Mouse (Mus musculus): ENCODE results near the gene Lnx2. TPM values are rescaled to one million over a fixed set of nuclear protein-coding genes. Genes with fewer than 3 reads are reported as not detected.

Lnx2 gene
- polyA plus RNA-seq, 1 experiment from 2014 or later, result 14.2 TPM

- Histone ChIP-seq H3K27ac (no peak overlapping the region), H3K27me3 (no peaks in the 10 kb centered on the region)
- WGBS, result 59% methylated on average over 11 of the region's 11 CpGs
These were observed 30.5 kb downstream of the Lnx2 start for GRCm38 (mm10) chr5:147045929-147046328.

GRCm38 (mm10) chr5:147045311-147045710, 31.1 kb downstream of the Lnx2 start:
- Histone ChIP-seq H3K4me2 (no peak overlapping the region), H3K9me3 (no peaks in the 10 kb centered on the region), H3K4me1 (peaks cover 8% of the 10 kb centered on the region), H3K9ac (no peak overlapping the region), H3K4me3 (no peak overlapping the region), H3K27me3 (no peaks in the 10 kb centered on the region), H3K36me3 (peaks cover 15% of the 10 kb centered on the region), H3K27ac (no peak overlapping the region)
- 60% methylated on average over 10 of the region's 11 CpGs for WGBS
- ATAC-seq (ENCODE audit: insufficient number of reproducible peaks, low FRiP score, low TSS enrichment, low read depth), result no peak

More at GRCm38 (mm10) chr5:147045929-147046328, 30.5 kb downstream of the Lnx2 start:
- peaks cover 12% of the 10 kb centered on the region for H3K36me3 ChIP-seq
- H3K4me2 ChIP-seq, result no peak overlapping the region
- H3K4me3 ChIP-seq, result no peak overlapping the region
- H3K9ac ChIP-seq, result no peak overlapping the region
- ATAC-seq (ENCODE audit: insufficient number of reproducible peaks, low FRiP score, low TSS enrichment, low read depth), result no peak
- H3K9me3 ChIP-seq, result no peaks in the 10 kb centered on the region
- H3K4me1 ChIP-seq, result peaks cover 8% of the 10 kb centered on the region

- peaks cover 9% of the 10 kb centered on the region for H3K4me1 ChIP-seq
- no peak overlapping the region for H3K27ac ChIP-seq
- H3K27me3 ChIP-seq, result no peaks in the 10 kb centered on the region
- ATAC-seq (ENCODE audit: insufficient number of reproducible peaks, low FRiP score, low TSS enrichment, low read depth), result no peak
- H3K36me3 ChIP-seq, result peaks cover 21% of the 10 kb centered on the region
- no peak overlapping the region for H3K4me2 ChIP-seq
- 52% methylated on average over 15 of the region's 15 CpGs for WGBS
- no peaks in the 10 kb centered on the region for H3K9me3 ChIP-seq
- no peak overlapping the region for H3K4me3 ChIP-seq
- H3K9ac ChIP-seq, result no peak overlapping the region
These were observed 33.0 kb downstream of the Lnx2 start for GRCm38 (mm10) chr5:147043240-147043844.

- H3K4me3 ChIP-seq, result no peak overlapping the region
- peaks cover 16% of the 10 kb centered on the region for H3K4me1 ChIP-seq
- no peak overlapping the region for H3K27ac ChIP-seq
- no peak overlapping the region for H3K4me2 ChIP-seq
- H3K27me3 ChIP-seq, result no peaks in the 10 kb centered on the region
- no peak for ATAC-seq (ENCODE audit: insufficient number of reproducible peaks, low FRiP score, low TSS enrichment, low read depth)
- H3K9ac ChIP-seq, result no peak overlapping the region
- peaks cover 21% of the 10 kb centered on the region for H3K36me3 ChIP-seq
- H3K9me3 ChIP-seq, result no peaks in the 10 kb centered on the region
- 76% methylated on average over 40 of the region's 40 CpGs for WGBS
These were observed 34.1 kb downstream of the Lnx2 start for GRCm38 (mm10) chr5:147041965-147042937.

GRCm38 (mm10) chr5:147039394-147039793, 37.0 kb downstream of the Lnx2 start:
- no peak overlapping the region for H3K4me3 ChIP-seq
- H3K36me3 ChIP-seq, result peaks cover 21% of the 10 kb centered on the region
- no peaks in the 10 kb centered on the region for H3K27me3 ChIP-seq
- H3K9me3 ChIP-seq, result no peaks in the 10 kb centered on the region
- no peak overlapping the region for H3K27ac ChIP-seq
- 82% methylated on average over 5 of the region's 5 CpGs for WGBS
- peaks cover 17% of the 10 kb centered on the region; the same call in 1 of the 2 replicates for H3K4me1 ChIP-seq
- no peak overlapping the region for H3K4me2 ChIP-seq
- no peak overlapping the region for H3K9ac ChIP-seq
- no peak for ATAC-seq (ENCODE audit: insufficient number of reproducible peaks, low FRiP score, low TSS enrichment, low read depth)

- no peak overlapping the region for H3K4me3 ChIP-seq
- no peak overlapping the region for H3K27ac ChIP-seq
- WGBS, result 48% methylated on average over 3 of the region's 3 CpGs
- H3K36me3 ChIP-seq, result peaks cover 29% of the 10 kb centered on the region
- peaks cover 13% of the 10 kb centered on the region; the same call in 1 of the 2 replicates for H3K4me1 ChIP-seq
- no peak overlapping the region for H3K9ac ChIP-seq
- no peaks in the 10 kb centered on the region for H3K9me3 ChIP-seq
- no peak overlapping the region for H3K4me2 ChIP-seq
- no peak for ATAC-seq (ENCODE audit: insufficient number of reproducible peaks, low FRiP score, low TSS enrichment, low read depth)
- H3K27me3 ChIP-seq, result no peaks in the 10 kb centered on the region
These were observed 38.8 kb downstream of the Lnx2 start for GRCm38 (mm10) chr5:147037601-147038000.

GRCm38 (mm10) chr5:147036661-147037060, 39.7 kb downstream of the Lnx2 start:
- H3K27me3 ChIP-seq, result no peaks in the 10 kb centered on the region
- WGBS, result 73% methylated on average over 5 of the region's 5 CpGs
- peaks cover 32% of the 10 kb centered on the region for H3K36me3 ChIP-seq
- no peak overlapping the region for H3K9ac ChIP-seq
- H3K9me3 ChIP-seq, result no peaks in the 10 kb centered on the region
- H3K4me3 ChIP-seq, result no peak overlapping the region
- H3K4me1 ChIP-seq, result peaks cover 13% of the 10 kb centered on the region; the same call in 1 of the 2 replicates
- ATAC-seq (ENCODE audit: insufficient number of reproducible peaks, low FRiP score, low TSS enrichment, low read depth), result no peak
- no peak overlapping the region for H3K4me2 ChIP-seq
- H3K27ac ChIP-seq, result no peak overlapping the region

GRCm38 (mm10) chr5:147036028-147036427, 40.4 kb downstream of the Lnx2 start:
- no peak overlapping the region for H3K4me3 ChIP-seq
- no peaks in the 10 kb centered on the region for H3K27me3 ChIP-seq
- H3K4me2 ChIP-seq, result no peak overlapping the region
- no peak for ATAC-seq (ENCODE audit: insufficient number of reproducible peaks, low FRiP score, low TSS enrichment, low read depth)
- 87% methylated on average over 10 of the region's 10 CpGs for WGBS
- no peak overlapping the region for H3K9ac ChIP-seq
- H3K27ac ChIP-seq, result no peak overlapping the region
- H3K9me3 ChIP-seq, result no peaks in the 10 kb centered on the region
- peaks cover 13% of the 10 kb centered on the region; the same call in 1 of the 2 replicates for H3K4me1 ChIP-seq
- peaks cover 31% of the 10 kb centered on the region for H3K36me3 ChIP-seq

GRCm38 (mm10) chr5:147035301-147035700, 41.1 kb downstream of the Lnx2 start:
- no peak overlapping the region for H3K27ac ChIP-seq
- WGBS, result 74% methylated on average over 6 of the region's 6 CpGs
- H3K9ac ChIP-seq, result no peak overlapping the region
- H3K9me3 ChIP-seq, result no peaks in the 10 kb centered on the region
- H3K4me2 ChIP-seq, result no peak overlapping the region
- H3K36me3 ChIP-seq, result peaks cover 32% of the 10 kb centered on the region
- peaks cover 13% of the 10 kb centered on the region; the same call in 1 of the 2 replicates for H3K4me1 ChIP-seq
- no peak for ATAC-seq (ENCODE audit: insufficient number of reproducible peaks, low FRiP score, low TSS enrichment, low read depth)
- no peak overlapping the region for H3K4me3 ChIP-seq
- H3K27me3 ChIP-seq, result no peaks in the 10 kb centered on the region

- Histone ChIP-seq H3K27me3 (no peaks in the 10 kb centered on the region), H3K4me1 (peaks cover 13% of the 10 kb centered on the region; the same call in 1 of the 2 replicates)
- WGBS, result 61% methylated on average over 12 of the region's 12 CpGs
These were observed 42.1 kb downstream of the Lnx2 start for GRCm38 (mm10) chr5:147034283-147034682.

GRCm38 (mm10) chr5:147033155-147033554, 43.2 kb downstream of the Lnx2 start:
- no peak overlapping the region for H3K27ac ChIP-seq
- no peak overlapping the region for H3K4me2 ChIP-seq
- no peak overlapping the region for H3K4me3 ChIP-seq
- peaks cover 10% of the 10 kb centered on the region; the same call in 1 of the 2 replicates for H3K4me1 ChIP-seq
- peaks cover 37% of the 10 kb centered on the region for H3K36me3 ChIP-seq
- 80% methylated on average over 13 of the region's 13 CpGs for WGBS
- no peak overlapping the region for H3K9ac ChIP-seq
- H3K27me3 ChIP-seq, result no peaks in the 10 kb centered on the region
- no peaks in the 10 kb centered on the region for H3K9me3 ChIP-seq
- no peak for ATAC-seq (ENCODE audit: insufficient number of reproducible peaks, low FRiP score, low TSS enrichment, low read depth)

More at GRCm38 (mm10) chr5:147034283-147034682, 42.1 kb downstream of the Lnx2 start:
- H3K9ac ChIP-seq, result no peak overlapping the region
- no peak overlapping the region for H3K4me2 ChIP-seq
- no peaks in the 10 kb centered on the region for H3K9me3 ChIP-seq
- ATAC-seq (ENCODE audit: insufficient number of reproducible peaks, low FRiP score, low TSS enrichment, low read depth), result no peak
- no peak overlapping the region for H3K4me3 ChIP-seq
- no peak overlapping the region for H3K27ac ChIP-seq
- peaks cover 27% of the 10 kb centered on the region for H3K36me3 ChIP-seq

- 84% methylated on average over 14 of the region's 14 CpGs for WGBS
- Histone ChIP-seq H3K9ac (no peak overlapping the region), H3K27me3 (no peaks in the 10 kb centered on the region), H3K4me1 (no peaks in the 10 kb centered on the region), H3K9me3 (no peaks in the 10 kb centered on the region), H3K4me3 (no peak overlapping the region), H3K4me2 (no peak overlapping the region), H3K27ac (no peak overlapping the region), H3K36me3 (peaks cover 56% of the 10 kb centered on the region)
- ATAC-seq (ENCODE audit: insufficient number of reproducible peaks, low FRiP score, low TSS enrichment, low read depth), result no peak
These were observed 45.1 kb downstream of the Lnx2 start for GRCm38 (mm10) chr5:147031281-147031680.
